Mouse (Mus musculus): ENCODE results near the gene Gstp1. TPM values are rescaled to one million over a fixed set of nuclear protein-coding genes. Genes with fewer than 3 reads are reported as not detected.
"Not testable (repeated sequence)": the region's sequence is repeated elsewhere in the genome, so short reads cannot be mapped to it uniquely, and the experiment has no call there.

Gene Gstp1
- total RNA-seq, 1 experiment from 2014 or later, result 82.5 TPM

DNA sequence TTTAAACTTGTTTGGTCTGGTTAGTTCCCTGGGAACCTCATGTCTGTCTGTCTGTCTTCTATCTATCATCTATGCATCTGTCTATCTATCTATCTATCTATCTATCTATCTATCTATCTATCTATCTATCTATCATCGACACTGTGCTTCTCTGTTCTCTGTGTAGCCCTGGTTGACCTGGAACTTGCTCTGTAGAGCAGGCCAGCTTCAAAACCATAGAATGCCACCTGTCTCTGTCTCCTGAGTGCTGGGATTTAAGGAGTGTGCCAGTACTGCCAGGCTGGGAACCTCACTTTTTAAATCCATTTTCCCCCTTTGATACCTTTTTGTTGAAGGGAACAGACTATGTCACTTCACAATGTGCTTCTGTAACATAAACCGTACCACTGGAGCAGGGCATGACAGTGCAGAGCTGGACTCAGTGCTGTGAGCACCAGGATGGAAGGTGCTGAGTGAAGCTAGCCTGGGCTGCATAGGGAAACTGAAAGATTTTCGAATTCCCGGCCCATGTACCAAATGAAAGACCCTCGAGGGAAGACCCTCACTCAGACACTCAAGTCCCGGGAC, 23.2 kb upstream of the Gstp1 start:
- no peak for ATAC-seq (replicated peaks; ENCODE audit: low read depth, poor library complexity, severe bottlenecking)

DNA sequence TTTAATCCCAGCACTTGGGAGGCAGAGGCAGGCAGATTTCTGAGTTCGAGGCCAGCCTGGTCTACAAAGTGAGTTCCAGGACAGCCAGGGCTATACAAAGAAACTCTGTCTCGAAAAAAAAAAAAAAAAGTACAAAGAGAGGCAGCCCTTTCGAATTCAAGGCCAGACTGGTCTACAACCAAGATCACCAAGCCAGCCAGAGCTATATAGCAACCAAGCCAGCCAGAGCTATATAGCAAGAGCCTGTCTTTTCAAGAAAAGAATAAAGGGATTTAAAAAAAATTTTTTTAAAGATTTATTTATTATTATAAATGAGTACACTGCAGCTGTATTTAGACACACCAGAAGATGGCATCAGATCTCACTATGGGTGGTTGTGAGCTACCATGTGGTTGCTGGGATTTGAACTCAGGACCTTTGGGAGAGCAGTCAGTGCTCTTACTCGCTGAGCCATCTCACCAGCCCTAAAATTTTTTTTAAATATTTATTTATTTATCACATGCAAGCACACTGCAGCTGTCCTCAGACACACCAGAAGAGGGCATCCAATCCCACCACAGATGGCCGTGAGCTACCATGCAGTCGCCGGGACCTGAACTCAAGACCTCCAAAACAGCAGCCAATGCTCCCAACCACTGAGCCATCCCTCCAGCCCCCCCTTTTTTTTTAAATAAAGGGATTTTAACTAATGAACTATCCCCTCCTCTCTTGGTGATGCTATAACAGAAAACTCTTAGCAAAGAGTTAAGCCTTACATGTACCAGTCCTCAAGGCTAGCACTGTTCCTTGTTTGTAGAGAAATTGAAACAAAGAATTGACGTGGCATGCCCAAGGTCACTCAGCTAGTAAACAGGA, 22.5 kb upstream of the Gstp1 start:
- ATAC-seq (replicated peaks; ENCODE audit: low read depth, poor library complexity, severe bottlenecking), result not testable (repeated sequence)

GRCm38 (mm10) chr19:4059069-4059740, 21.4 kb upstream of the Gstp1 start, which contains the start of gene Gstp3:
Gene Gstp3 (minus strand): TSS chr19:4059569.
- peak; percentile 69 for ATAC-seq (replicated peaks; ENCODE audit: low read depth, poor library complexity, severe bottlenecking)

DNA sequence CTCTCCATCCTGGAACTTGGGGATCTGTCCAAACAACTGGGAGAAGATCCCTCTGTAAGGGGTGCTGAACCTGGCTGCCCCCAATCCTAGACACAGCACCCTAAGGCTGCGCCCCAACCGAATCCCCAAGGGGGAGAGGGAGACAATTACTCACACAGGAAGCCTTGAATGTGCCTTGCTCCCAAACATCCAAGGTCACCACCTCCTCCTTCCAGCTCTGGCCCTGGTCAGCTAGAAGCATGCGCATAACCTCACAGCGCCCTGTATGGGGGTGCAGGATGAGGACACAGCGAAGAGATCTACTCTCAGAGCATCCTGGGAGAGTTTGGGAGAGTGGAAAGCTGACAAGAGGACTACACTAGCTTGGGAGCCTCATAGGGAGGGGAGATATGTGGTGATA, 20.8 kb upstream of the Gstp1 start:
- no peak for ATAC-seq (replicated peaks; ENCODE audit: low read depth, poor library complexity, severe bottlenecking)

GRCm38 (mm10) chr19:4057962-4058361, 20.2 kb upstream of the Gstp1 start:
- no peak for ATAC-seq (replicated peaks; ENCODE audit: low read depth, poor library complexity, severe bottlenecking)

- no peak for ATAC-seq (replicated peaks; ENCODE audit: low read depth, poor library complexity, severe bottlenecking)
These were observed 19.6 kb upstream of the Gstp1 start for GRCm38 (mm10) chr19:4057389-4057788.

GRCm38 (mm10) chr19:4056727-4057126, 18.9 kb upstream of the Gstp1 start:
- no peak for ATAC-seq (replicated peaks; ENCODE audit: low read depth, poor library complexity, severe bottlenecking)

DNA sequence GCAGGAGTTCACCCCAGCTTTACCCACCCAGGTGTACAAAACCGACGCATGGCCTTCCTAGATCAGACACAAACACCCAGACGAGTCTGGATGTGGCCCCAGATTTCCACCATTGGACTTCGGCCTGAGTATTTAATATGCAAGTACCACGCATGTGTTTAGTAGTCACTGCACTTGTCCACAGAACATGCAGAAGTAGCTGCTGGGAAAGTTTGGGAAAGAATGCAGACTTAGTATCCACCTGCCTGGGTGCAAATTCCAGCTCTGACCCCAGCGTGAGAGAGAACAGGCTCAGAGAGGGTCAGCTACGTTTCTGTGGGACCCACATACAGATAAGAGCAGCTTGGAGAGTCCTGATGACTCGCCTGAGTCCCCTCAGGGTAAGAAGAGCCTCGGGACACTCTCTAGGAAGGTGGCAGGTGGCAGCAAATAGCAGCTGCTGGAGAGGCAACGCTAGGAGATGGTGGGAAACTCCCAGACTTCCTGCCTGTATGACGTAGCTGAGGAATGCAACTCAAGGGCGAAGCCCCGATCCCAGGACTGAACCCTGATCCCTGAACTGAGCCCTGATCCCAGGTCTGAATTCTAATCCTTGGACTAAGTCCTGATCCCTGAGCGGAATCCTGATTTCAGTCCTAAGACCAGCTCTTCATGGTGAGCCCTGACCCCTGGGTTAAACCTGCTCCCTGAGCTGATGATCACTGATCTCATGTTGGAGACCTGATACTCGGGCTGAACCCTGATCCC, 18.3 kb upstream of the Gstp1 start:
- no peak for ATAC-seq (replicated peaks; ENCODE audit: low read depth, poor library complexity, severe bottlenecking)

DNA sequence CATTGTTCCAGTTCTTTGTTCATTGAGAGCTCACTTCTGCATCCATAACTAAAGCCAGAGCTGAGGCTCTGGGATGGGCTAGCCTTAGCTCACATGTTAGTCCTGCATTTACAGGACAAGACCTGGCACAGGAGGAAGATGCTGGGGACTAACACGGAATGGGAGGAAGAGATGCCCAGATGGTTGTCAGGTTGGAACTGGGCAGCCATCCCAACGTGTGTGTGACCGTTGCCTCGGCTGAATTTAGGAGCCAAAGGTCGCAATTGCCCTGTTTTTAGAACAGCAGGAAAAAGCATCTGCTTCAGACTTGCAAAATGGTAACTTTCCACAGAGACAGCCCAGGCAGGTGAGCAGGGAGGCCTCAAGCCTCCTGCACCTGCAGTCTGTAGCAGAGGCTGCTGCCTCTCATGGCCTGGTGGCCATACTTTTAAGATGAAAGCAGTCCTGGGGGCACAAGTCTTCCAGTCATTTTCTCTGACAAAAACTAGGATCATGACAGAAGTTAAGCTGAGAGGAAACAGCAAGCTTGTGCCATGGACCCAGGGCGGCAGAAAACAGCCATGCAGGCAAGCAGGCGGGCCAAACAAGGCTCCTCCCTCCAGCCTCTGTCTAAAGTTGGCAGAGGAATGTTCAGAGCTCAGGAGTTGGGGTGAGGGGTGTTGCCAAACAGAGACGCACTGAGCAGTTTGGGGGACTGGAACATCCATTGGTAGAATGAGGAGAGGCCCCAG, 17.6 kb upstream of the Gstp1 start:
- no peak for ATAC-seq (replicated peaks; ENCODE audit: low read depth, poor library complexity, severe bottlenecking)

DNA sequence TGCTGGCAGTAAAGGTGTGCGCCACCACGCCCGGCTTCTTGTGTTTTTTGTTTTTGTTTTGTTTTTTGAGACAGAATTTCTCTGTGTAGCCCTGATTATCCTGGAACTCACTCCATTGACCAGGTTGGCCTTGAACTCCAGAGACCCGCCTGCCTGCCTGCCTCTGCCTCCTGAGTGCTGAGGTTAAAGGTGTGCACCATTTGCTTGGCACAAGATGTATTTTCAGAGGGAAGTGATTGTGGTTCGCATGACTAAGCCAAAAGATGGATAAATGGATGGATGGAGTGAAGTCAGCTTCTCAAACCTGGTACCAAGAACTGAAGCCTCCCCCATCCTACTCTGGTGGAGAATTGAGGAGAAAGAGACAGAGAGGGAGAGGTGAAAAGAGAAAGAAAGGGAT, 16.8 kb upstream of the Gstp1 start:
- no peak for ATAC-seq (replicated peaks; ENCODE audit: low read depth, poor library complexity, severe bottlenecking)

- ATAC-seq (replicated peaks; ENCODE audit: low read depth, poor library complexity, severe bottlenecking), result no peak
These were observed 14.8 kb upstream of the Gstp1 start for GRCm38 (mm10) chr19:4052516-4053030.

DNA sequence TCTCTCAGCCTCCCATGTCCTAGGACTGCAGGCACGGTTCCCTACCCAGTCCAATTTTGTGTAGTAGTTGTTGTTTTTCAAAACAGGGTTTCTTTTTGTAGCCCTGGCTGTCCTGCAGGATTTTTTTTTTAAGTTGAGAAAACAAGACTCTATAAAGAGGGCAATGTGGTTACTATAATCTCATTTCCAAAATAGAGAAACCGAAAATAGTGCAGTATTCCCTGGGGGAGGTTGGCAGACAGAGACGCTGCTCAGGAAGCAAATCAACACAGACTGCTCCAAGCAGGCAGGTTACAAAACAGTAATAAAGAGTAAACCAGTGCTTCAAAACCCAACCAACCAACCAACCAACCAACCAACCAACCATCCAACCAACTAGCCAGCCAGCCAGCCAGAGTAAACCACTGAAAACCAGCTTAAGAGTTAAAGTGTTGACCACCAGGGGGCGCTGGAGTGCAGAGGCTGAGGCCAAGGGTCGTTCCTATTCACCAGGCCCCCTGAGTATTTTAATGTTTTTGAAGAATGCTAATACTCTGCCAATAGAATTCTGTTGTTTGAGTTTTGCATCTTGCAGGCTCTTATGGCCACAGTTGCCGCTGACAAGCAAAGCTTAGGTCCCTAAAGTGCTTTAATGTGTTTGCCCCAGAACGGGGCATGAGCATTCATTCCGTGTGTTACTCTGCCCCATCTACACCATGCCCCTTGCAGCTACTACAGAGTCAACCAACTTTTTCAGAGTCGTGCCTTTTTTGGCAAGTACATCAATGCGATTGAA, 14.1 kb upstream of the Gstp1 start:
- 0 out of 2 replicates have a peak, but pooled peaks have one; percentile 45 for ATAC-seq (replicated peaks; ENCODE audit: low read depth, poor library complexity, severe bottlenecking)

DNA sequence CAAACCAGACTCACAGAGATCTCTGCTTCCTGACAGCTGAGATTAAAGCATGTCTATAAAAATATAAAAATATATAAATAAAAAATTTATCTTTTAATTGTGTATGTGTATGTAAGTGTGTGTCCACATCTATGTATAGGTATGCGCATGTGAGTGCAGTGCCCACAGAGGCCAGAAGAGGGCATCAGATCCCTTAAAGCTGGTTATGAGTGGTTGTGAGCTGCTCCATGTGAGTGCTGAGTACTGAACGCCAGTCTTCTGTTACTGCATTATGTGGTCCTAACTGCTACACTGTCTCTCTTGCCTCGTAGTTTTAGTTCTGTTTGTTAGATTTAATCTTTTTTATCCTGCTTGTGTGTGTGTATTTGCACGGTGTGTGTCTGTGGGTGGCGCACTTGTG, 13.2 kb upstream of the Gstp1 start:
- ATAC-seq (replicated peaks; ENCODE audit: low read depth, poor library complexity, severe bottlenecking), result no peak

DNA sequence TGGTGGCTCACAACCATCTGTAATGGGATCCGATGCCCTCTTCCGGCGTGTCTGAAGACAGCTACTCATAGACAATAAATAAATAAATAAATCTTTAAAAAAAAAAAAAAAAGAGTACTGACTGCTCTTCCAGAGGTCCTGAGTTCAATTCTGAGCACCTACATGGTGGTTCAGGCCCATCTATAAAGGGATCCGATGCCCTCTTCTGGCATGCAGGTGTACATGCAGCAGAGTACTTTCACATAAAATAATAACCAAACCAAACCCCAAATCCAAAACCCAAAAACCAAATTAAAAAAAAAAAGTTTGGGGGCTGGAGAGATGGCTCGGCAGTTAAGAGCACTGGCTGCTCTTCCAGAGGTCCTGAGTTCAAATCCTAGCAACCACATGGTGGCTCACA, 11.3 kb upstream of the Gstp1 start:
- ATAC-seq (replicated peaks; ENCODE audit: low read depth, poor library complexity, severe bottlenecking), result not testable (repeated sequence)

DNA sequence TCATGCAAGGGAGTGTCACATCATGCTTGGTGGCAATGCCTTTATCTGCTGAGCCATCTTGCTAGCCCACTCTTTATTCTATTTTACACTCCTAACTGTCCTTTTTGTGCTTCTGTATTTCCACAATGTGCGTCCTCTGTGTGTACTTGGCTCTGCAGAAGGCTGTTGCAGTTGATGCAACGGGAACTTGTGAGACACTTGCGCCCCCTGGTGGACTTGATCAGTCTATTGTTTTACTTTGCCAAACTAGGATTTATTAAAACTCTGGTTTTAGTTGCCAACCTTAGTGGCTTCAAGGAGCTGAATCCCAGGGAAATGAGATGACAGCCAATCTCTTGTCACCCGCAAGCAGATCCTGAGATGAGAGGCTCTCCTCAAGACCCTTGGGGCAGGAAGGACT, 10.1 kb upstream of the Gstp1 start:
- ATAC-seq (replicated peaks; ENCODE audit: low read depth, poor library complexity, severe bottlenecking), result peak; percentile 69

GRCm38 (mm10) chr19:4046866-4047254, 9.1 kb upstream of the Gstp1 start:
- no peak for ATAC-seq (replicated peaks; ENCODE audit: low read depth, poor library complexity, severe bottlenecking)

- ATAC-seq (replicated peaks; ENCODE audit: low read depth, poor library complexity, severe bottlenecking), result peak; percentile 59; the same call in 1 of the 2 replicates
These were observed 8.4 kb upstream of the Gstp1 start, which contains the start of gene Gstp2 for GRCm38 (mm10) chr19:4045966-4046865. Gene Gstp2 (minus strand): TSS chr19:4046023.

DNA sequence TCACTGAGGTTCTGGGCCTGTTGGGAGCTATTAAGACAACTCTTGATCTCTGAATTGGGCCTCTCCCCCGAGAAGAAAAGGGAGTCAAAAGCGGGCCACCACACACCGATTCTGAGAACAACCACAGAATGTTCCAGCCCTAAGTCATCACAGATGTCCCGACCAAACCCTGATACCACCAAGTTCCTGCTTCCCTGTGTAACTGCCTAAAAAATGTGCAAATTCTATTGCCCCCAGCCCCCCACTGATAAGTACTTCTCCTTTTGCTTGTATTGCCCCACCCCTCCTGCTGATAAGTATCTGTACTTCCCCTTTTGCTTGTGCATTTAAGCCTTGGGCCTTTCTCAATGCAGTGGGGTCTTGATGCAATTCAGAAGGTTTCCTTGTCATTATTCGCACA, 6.3 kb upstream of the Gstp1 start:
- not testable (repeated sequence) for ATAC-seq (replicated peaks; ENCODE audit: low read depth, poor library complexity, severe bottlenecking)
